Mouse (Mus musculus) intestine, embryonic 14.5 days (tissue): ENCODE results near the gene Ppp2r2c. TPM values are rescaled to one million over a fixed set of nuclear protein-coding genes. Genes with fewer than 3 reads are reported as not detected.

Experiments
- ATAC-seq: fragments of 200-750 bp; cut with Nextera tagmentation; replicated peaks from 2 replicates; pipeline ENCODE4 v1.8.0; 2017; ENCODE audit warnings: low read depth, moderate number of reproducible peaks, moderate TSS enrichment, moderate library complexity; ENCODE audit not compliant: low FRiP score, low TSS enrichment
- DNase-seq: peaks from one replicate; pipeline ENCODE4 v3.0.0-alpha.2; 2018; ENCODE audit warnings: low spot score
- H3K27ac ChIP-seq: fragments of 300-500 bp; sonication (generic); 2 replicates; pipeline ENCODE4 v1.5.1; 2014; ENCODE audit warnings: low read depth, mild to moderate bottlenecking, control low read depth
- H3K27me3 ChIP-seq: fragments of 300-500 bp; sonication (generic); replicated peaks from 2 replicates; pipeline ENCODE4 v1.6.1; 2014; ENCODE audit warnings: low read length, control low read depth; ENCODE audit not compliant: control insufficient read depth, insufficient read depth
- H3K36me3 ChIP-seq: fragments of 300-500 bp; sonication (generic); 2 replicates; pipeline ENCODE4 v1.6.1; 2014; ENCODE audit warnings: low read length, control low read depth; ENCODE audit not compliant: control insufficient read depth, insufficient read depth
- H3K4me1 ChIP-seq: fragments of 300-500 bp; sonication (generic); replicated peaks from 2 replicates; pipeline ENCODE4 v1.6.1; 2014; ENCODE audit warnings: low read length, control low read depth, mixed read lengths; ENCODE audit not compliant: control insufficient read depth, insufficient read depth
- H3K4me2 ChIP-seq: fragments of 300-500 bp; sonication (generic); 2 replicates; pipeline ENCODE4 v1.6.1; 2014; ENCODE audit warnings: low read length
- H3K4me3 ChIP-seq: fragments of 300-500 bp; sonication (generic); 2 replicates; pipeline ENCODE4 v1.5.1; 2014; ENCODE audit warnings: low read depth, low read length, control low read depth, mixed read lengths
- H3K9ac ChIP-seq: fragments of 300-500 bp; sonication (generic); 2 replicates; pipeline ENCODE4 v1.6.1; 2014; ENCODE audit warnings: mild to moderate bottlenecking, low read length
- H3K9me3 ChIP-seq: fragments of 300-500 bp; sonication (generic); 2 replicates; pipeline ENCODE4 v1.6.1; 2016; ENCODE audit warnings: low read length, control low read depth; ENCODE audit not compliant: control insufficient read depth
- WGBS: fragments of 180-500 bp; shearing (Covaris S2); extraction: QIAGEN DNeasy Blood & Tissue Kit; methylation state at CpG from one replicate; pipeline ENCODE4 v1.1.7; 2014; 5-methylcytosine and 5-hydroxymethylcytosine counted together
- polyA plus RNA-seq: library from polyadenylated mRNA; unstranded; fragments of >200 nt; fragmentation: Nextera tagmentation; extraction: Ambion mirVana; gene quantifications from 2 replicates; pipeline ENCODE4 v1.2.1, GENCODE M21; 2014

The Ppp2r2c gene
- polyA plus RNA-seq, 1 experiment from 2014 or later = 0.73 TPM

- H3K36me3 ChIP-seq = no peaks in the 10 kb centered on the region
These were observed 10.5 kb downstream of the Ppp2r2c start for GRCm38 (mm10) chr5:36878801-36879200.

GRCm38 (mm10) chr5:36880622-36881021, 12.3 kb downstream of the Ppp2r2c start:
- H3K27ac ChIP-seq = no peak overlapping the region
- H3K9me3 ChIP-seq = no peaks in the 10 kb centered on the region
- 96% methylated on average over 5 of the region's 5 CpGs for WGBS
- H3K4me1 ChIP-seq = no peaks in the 10 kb centered on the region
- no peaks in the 10 kb centered on the region for H3K36me3 ChIP-seq
- DNase-seq (no peak), ATAC-seq (no peak)
- no peak overlapping the region for H3K9ac ChIP-seq
- H3K27me3 ChIP-seq = no peaks in the 10 kb centered on the region
- H3K4me2 ChIP-seq = no peak overlapping the region
- H3K4me3 ChIP-seq = no peak overlapping the region

More at GRCm38 (mm10) chr5:36878801-36879200, 10.5 kb downstream of the Ppp2r2c start:
- no peak overlapping the region for H3K4me2 ChIP-seq
- ATAC-seq (no peak), DNase-seq (no peak)
- no peaks in the 10 kb centered on the region for H3K4me1 ChIP-seq
- H3K27me3 ChIP-seq = no peaks in the 10 kb centered on the region
- no peak overlapping the region for H3K27ac ChIP-seq
- WGBS = 74% methylated on average over 4 of the region's 4 CpGs
- no peak overlapping the region for H3K4me3 ChIP-seq
- H3K9ac ChIP-seq = no peak overlapping the region
- no peaks in the 10 kb centered on the region for H3K9me3 ChIP-seq

DNA sequence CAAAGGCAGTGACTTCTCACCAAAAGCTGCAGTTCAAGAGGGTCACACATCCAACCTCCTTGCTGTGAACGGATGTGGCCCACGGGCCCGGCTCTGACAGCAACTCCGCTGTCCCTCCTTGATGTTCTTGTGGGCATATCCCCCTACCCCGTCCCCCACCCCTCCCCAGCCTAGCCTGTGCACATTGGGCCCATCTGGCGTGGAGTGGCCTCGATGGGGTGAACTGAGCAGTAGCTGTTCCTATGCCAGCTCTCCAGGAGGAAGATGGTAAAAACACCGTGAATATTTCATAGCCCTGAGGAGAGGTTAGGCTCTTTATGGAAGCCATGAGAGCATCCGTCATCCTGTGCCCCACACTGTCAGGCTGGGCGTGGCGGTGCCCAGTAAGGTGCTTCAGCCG, 15.2 kb downstream of the Ppp2r2c start:
- no peaks in the 10 kb centered on the region for H3K36me3 ChIP-seq
- H3K9ac ChIP-seq = no peak overlapping the region
- H3K4me2 ChIP-seq = no peak overlapping the region
- no peaks in the 10 kb centered on the region for H3K9me3 ChIP-seq
- no peak overlapping the region for H3K4me3 ChIP-seq
- H3K27ac ChIP-seq = no peak overlapping the region
- ATAC-seq = no peak
- no peaks in the 10 kb centered on the region for H3K27me3 ChIP-seq
- WGBS = 70% methylated on average over 12 of the region's 12 CpGs
- H3K4me1 ChIP-seq = no peaks in the 10 kb centered on the region
- no peak for DNase-seq

GRCm38 (mm10) chr5:36885067-36885466, 16.8 kb downstream of the Ppp2r2c start:
- no peaks in the 10 kb centered on the region for H3K9me3 ChIP-seq
- H3K4me3 ChIP-seq = no peak overlapping the region
- H3K36me3 ChIP-seq = no peaks in the 10 kb centered on the region
- H3K9ac ChIP-seq = no peak overlapping the region
- no peak for DNase-seq
- no peak overlapping the region for H3K4me2 ChIP-seq
- no peak overlapping the region for H3K27ac ChIP-seq
- ATAC-seq = no peak
- WGBS = 75% methylated on average over 1 of the region's 1 CpGs
- no peaks in the 10 kb centered on the region for H3K4me1 ChIP-seq
- no peaks in the 10 kb centered on the region for H3K27me3 ChIP-seq

DNA sequence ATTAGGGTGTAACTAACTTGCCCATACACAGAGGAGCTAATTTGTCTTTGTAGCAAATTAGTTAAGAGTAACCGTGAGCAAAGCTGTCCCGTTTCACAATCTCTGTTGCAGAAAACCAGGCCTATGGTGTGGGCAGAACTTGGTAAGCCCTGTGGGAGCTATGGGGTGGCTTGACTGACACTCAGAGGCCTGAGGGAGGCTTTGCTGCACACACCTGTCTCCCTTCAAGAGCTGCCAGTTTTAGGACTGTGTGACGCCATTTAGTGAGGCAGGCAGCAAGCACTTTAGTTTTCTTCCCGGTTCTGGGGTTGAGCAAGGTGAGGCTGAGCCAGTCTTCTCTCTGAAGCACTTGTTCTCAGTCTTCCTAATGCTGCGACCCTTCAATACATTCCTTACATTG, 17.3 kb downstream of the Ppp2r2c start:
- Histone ChIP-seq H3K9me3 (no peaks in the 10 kb centered on the region), H3K9ac (no peak overlapping the region), H3K4me3 (no peak overlapping the region), H3K36me3 (no peaks in the 10 kb centered on the region), H3K27ac (no peak overlapping the region), H3K4me2 (no peak overlapping the region), H3K4me1 (no peaks in the 10 kb centered on the region), H3K27me3 (no peaks in the 10 kb centered on the region)
- WGBS = 82% methylated on average over 5 of the region's 5 CpGs
- DNase-seq (no peak), ATAC-seq (no peak)

- Histone ChIP-seq H3K27me3 (no peaks in the 10 kb centered on the region), H3K9me3 (no peaks in the 10 kb centered on the region), H3K4me1 (no peaks in the 10 kb centered on the region), H3K4me3 (no peak overlapping the region), H3K27ac (no peak overlapping the region), H3K9ac (no peak overlapping the region), H3K36me3 (no peaks in the 10 kb centered on the region), H3K4me2 (no peak overlapping the region)
- no peak for DNase-seq
- 54% methylated on average over 2 of the region's 2 CpGs for WGBS
- ATAC-seq = no peak
These were observed 18.0 kb downstream of the Ppp2r2c start for GRCm38 (mm10) chr5:36886298-36886697.

- no peaks in the 10 kb centered on the region for H3K27me3 ChIP-seq
- no peak overlapping the region for H3K4me3 ChIP-seq
- no peaks in the 10 kb centered on the region for H3K4me1 ChIP-seq
- H3K9ac ChIP-seq = no peak overlapping the region
- H3K9me3 ChIP-seq = no peaks in the 10 kb centered on the region
- no peaks in the 10 kb centered on the region for H3K36me3 ChIP-seq
- DNase-seq = no peak
- ATAC-seq = no peak
- no peak overlapping the region for H3K4me2 ChIP-seq
- H3K27ac ChIP-seq = no peak overlapping the region
- WGBS = 71% methylated on average over 7 of the region's 7 CpGs
These were observed 18.6 kb downstream of the Ppp2r2c start for GRCm38 (mm10) chr5:36886852-36887283.

DNA sequence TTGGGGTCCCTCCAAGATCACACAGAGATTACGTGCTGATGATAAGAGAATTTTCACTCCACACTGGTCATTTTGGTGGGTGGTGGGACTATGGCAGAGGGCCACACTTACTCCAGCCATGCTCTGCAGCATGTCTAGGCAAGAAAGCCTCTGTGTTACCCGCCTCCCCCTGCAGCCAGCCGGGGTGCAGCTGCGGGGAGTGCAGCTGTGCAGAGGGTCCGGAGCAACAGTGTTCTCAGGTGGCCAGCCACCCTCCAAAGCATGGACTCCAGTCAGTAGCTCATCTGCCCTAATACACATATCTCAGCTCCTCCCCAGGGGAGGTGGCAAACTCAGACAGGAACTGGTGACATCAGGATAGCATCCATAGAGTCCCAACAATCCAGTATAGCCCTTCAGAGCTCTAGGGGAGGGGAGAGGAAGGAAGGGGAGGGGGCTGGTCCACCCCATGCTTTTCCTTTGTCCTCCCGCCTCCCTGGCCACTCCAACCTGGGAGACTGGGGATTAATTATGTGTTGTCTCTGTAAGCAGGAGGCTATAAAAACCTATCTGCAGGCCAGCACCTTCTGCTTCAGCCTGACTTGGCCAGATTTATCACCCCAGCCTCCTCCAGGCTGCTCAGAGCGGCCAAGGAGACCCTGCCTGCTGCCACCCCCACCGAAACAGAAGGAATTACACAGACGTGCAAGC, 19.1 kb downstream of the Ppp2r2c start:
- Histone ChIP-seq H3K9me3 (no peaks in the 10 kb centered on the region), H3K36me3 (no peaks in the 10 kb centered on the region), H3K4me1 (no peaks in the 10 kb centered on the region), H3K4me2 (no peak overlapping the region), H3K27me3 (no peaks in the 10 kb centered on the region), H3K27ac (no peak overlapping the region), H3K9ac (no peak overlapping the region), H3K4me3 (no peak overlapping the region)
- 25% methylated on average over 9 of the region's 9 CpGs for WGBS
- no peak for DNase-seq
- ATAC-seq = no peak

GRCm38 (mm10) chr5:36888501-36888900, 20.2 kb downstream of the Ppp2r2c start:
- no peaks in the 10 kb centered on the region for H3K27me3 ChIP-seq
- no peak overlapping the region for H3K27ac ChIP-seq
- DNase-seq (no peak), ATAC-seq (no peak)
- no peaks in the 10 kb centered on the region for H3K4me1 ChIP-seq
- no peak overlapping the region for H3K9ac ChIP-seq
- H3K4me3 ChIP-seq = no peak overlapping the region
- no peak overlapping the region for H3K4me2 ChIP-seq
- no peaks in the 10 kb centered on the region for H3K9me3 ChIP-seq
- no peaks in the 10 kb centered on the region for H3K36me3 ChIP-seq
- WGBS = 84% methylated on average over 8 of the region's 8 CpGs
